Mouse (Mus musculus): Measurements from ENCODE around the gene Mdh1. TPM values are rescaled to one million over a fixed set of nuclear protein-coding genes. Genes with fewer than 3 reads are reported as not detected.

The Mdh1 gene
- polyA plus RNA-seq, 1 experiment from 2014 or later = 1,365 TPM

Small RNAs within 50 kb of the gene (microRNA-seq; reads per million reads assigned to microRNA genes)
- gene Gm22990 (ENCODE audit: borderline number of aligned reads) = not detected

Other genes starting within 250 kb of the Mdh1 start
- gene Ugp2, start 201.2 kb downstream of the Mdh1 start, polyA plus RNA-seq (2014; fragmentation: Nextera tagmentation; extraction: Ambion mirVana) = 183 and 212 TPM in 2 replicates
- 6.5 and 7.8 TPM in 2 replicates for gene Wdpcp, start 132 bp downstream of the Mdh1 start, polyA plus RNA-seq (2014; fragmentation: Nextera tagmentation; extraction: Ambion mirVana)

All from heart, embryonic 11.5 days (tissue).